Mouse (Mus musculus) central nervous system, embryonic 18 days (tissue): ENCODE measurements around the gene Atf1. TPM values are rescaled to one million over a fixed set of nuclear protein-coding genes. Genes with fewer than 3 reads are reported as not detected.

ENCODE experiments used
- polyA plus RNA-seq: library from polyadenylated mRNA; depleted of rRNA; stranded (reverse); fragments of >200 nt; gene quantifications from 2 replicates; pipeline ENCODE4 v1.2.3, GENCODE M21; 2012; rRNA removed

Gene Atf1
- polyA plus RNA-seq: 11.9 and 12.7 TPM in 2 replicates

DNA sequence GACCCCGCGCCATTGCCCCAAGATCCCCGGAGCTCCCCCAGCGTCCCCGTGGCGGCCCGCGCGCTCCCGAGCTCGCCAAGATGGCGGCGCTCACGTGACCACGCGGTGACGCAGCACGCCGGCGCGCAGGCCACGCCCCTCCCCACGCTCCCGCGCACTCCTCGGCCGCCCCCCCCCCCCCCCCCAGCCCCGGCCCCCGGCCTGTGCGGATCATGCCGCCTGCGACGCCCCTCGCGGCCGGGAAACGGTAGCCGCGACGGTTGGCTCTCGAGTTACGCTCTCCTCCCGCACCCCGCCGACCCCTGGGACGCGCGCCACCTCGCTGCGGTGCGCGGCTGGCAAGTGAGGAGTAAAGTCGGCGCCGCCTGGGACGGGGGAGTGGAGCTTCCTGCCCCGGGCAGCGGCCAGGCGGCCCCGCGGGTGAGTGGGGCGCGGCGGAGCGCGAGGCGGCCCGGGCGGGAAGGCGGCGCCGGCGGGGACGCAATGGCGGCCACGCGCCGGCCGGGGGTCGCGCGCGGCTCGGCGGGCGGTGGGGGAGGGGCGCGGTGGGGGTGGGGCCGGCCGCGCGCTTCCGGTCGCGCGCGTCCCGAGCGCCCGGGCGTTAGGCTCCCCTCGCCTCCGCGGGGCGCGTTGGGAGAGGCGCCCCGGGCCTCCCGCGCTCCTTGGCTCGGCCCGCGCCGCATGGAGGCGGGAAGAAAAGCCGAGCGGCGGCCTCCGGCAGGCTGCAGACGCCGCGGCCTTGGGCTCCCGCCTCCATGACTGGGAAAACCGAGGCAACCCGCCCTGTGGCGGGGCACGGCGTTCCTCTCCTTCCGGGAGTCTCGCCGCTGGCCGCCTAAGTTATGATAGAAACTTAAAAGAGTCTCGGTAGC, at the start of gene Atf1:
Gene Atf1 (plus strand): TSS at position 157 of the 872 bp plus-strand sequence.

DNA sequence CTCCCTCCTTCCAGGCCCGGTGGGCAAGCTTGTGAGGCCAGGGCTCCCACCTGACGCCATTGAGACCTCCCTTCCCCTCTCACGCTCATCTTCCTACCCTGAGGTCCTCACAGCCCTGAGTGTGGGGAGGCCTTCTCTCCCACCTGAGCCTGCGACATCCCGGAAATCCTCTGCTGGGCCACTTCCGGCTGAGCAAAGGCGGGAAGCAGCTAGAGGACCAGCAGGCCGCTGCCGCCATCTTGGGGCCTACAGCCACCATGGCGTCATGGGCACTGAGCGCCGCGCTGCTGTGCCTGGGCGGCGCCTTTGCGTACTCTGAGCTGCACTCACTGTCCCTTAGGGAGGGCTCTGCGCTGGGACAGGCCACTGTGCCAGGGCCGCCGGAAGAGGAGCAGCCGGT, 53.0 kb downstream of the Atf1 start, which contains the start of gene Tmprss12:
Gene Tmprss12 (plus strand): TSS at position 212 of the 400 bp plus-strand sequence.

DNA sequence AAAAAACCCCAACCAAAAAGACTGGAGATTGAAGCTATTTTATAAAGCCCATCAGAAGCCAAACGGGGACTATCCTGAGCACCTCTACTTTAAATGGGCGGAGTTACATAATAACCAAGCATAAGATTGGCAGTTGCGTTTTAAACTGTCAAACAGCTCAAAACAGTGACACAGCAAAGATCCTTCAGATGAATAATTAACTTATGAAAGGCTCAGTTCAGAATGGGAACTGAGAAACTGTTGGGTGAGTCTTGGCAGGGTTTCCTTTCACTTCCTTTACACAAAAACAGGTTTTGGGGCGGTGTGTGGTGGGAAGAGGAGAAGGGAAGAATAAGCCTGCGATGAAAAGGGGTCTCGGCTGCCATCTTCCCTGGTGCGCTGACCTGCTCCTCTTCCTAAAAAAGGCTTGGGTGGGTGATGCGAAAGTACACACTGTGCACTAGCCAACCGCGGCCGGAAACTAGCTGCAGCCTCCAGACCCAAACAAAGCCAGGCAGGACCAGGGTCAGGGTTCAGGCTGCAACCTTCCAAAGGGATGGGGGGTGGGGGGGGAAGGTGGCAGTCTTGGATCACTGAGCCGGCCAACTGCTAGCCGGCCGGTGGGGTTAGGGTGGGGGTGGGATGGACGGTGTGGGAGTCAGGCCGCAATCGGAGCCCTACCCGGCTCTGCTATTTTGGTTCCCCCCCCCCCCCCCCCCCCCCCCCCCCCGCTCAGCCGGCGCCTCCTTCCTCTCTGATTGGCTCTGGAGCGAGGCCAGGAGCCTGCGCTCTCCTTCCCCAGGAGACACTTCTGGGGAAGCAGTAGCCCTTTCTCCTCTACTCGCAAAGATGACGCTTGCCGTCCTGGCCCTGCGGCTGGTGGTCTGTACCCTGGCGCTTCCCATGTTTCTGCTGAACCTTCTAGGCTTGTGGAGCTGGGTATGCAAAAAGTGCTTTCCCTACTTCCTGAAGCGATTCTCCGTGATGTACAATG, 76.7 kb downstream of the Atf1 start, which contains the start of gene Mettl7a1:
Gene Mettl7a1 (plus strand): TSS at position 122 of the 973 bp plus-strand sequence.

Other genes starting within 250 kb of the Atf1 start
- gene Dip2b, start 189.2 kb upstream of the Atf1 start, polyA plus RNA-seq: 24.0 and 26.2 TPM in 2 replicates
- gene Tmprss12, start 53.0 kb downstream of the Atf1 start, polyA plus RNA-seq: not detected in 2 replicates
- 10.0 and 10.4 TPM in 2 replicates for gene Mettl7a1, start 76.3 kb downstream of the Atf1 start, polyA plus RNA-seq
- gene Mettl7a3, start 107.1 kb downstream of the Atf1 start, polyA plus RNA-seq: 0.05 and 0.09 TPM in 2 replicates
- gene Methig1, start 125.3 kb downstream of the Atf1 start, polyA plus RNA-seq: not detected in 2 replicates
- not detected in 2 replicates for gene Mettl7a2, start 125.4 kb downstream of the Atf1 start, polyA plus RNA-seq
- gene Higd1c, start 136.7 kb downstream of the Atf1 start, polyA plus RNA-seq: not detected in 2 replicates
- gene Gm5475, start 194.3 kb downstream of the Atf1 start, polyA plus RNA-seq: 0.03 TPM in 1 of 2 replicates, not detected in the other
- 43.8 and 44.8 TPM in 2 replicates for gene Slc11a2, start 197.3 kb downstream of the Atf1 start, polyA plus RNA-seq
- 82.2 and 85.7 TPM in 2 replicates for gene Letmd1, start 241.2 kb downstream of the Atf1 start, polyA plus RNA-seq